Mouse (Mus musculus) gastrocnemius, postnatal 25 days (tissue): ENCODE measurements around the gene Ankrd34b. TPM values are rescaled to one million over a fixed set of nuclear protein-coding genes. Genes with fewer than 3 reads are reported as not detected.

Experiments used
- total RNA-seq, 2 experiments: library from RNA; stranded (reverse); gene quantifications; 1 replicate in 1 of 2; 2 replicates in 1 of 2; pipeline ENCODE4 v1.2.3; 2021

Gene Ankrd34b
- total RNA-seq, 2 experiments from 2014 or later = not detected

Other genes starting within 250 kb of the Ankrd34b start
- not detected for gene Gm20379, start 119.9 kb upstream of the Ankrd34b start, total RNA-seq
- under 1 TPM; 0.69 to 0.78 TPM for gene Dhfr, start 71.2 kb upstream of the Ankrd34b start, total RNA-seq
- gene Msh3, start 70.9 kb upstream of the Ankrd34b start, total RNA-seq = 10 to 100 TPM; 11.2 to 11.5 TPM
- gene Fam151b, start 58.1 kb downstream of the Ankrd34b start, total RNA-seq = 1 to 10 TPM; 2.0 to 2.4 TPM
- 1 to 10 TPM; 8.6 to 8.7 TPM for gene Zfyve16, start 105.0 kb downstream of the Ankrd34b start, total RNA-seq
- not detected for gene Spz1, start 150.3 kb downstream of the Ankrd34b start, total RNA-seq
- gene Serinc5, start 185.2 kb downstream of the Ankrd34b start, total RNA-seq = 1 to 10 TPM; 5.5 to 6.5 TPM